Mouse (Mus musculus) CH12.LX (cell line): ENCODE measurements at regions not wholly inside any gene's neighbourhood (a gene's known extent, or its start where the extent isn't known, plus 50 kb on each side); places are given as distances from the start of the nearest gene placed in this dataset.

Experiments used
- CTCF ChIP-seq, 2 experiments: IDR thresholded peaks in 1 of 2; conservative IDR thresholded peaks in 1 of 2; 2 replicates each; pipeline ENCODE4 v1.5.1; 2011 to 2012; ENCODE audit warnings: low read depth in 2 of 2, low read length in 2 of 2, improper control_type of control experiment in 1 of 2, inconsistent platforms in 1 of 2, mild to moderate bottlenecking in 1 of 2, moderate library complexity in 1 of 2
- ELF1 ChIP-seq: IDR thresholded peaks from 2 replicates; pipeline ENCODE4 v1.6.1; 2014; ENCODE audit warnings: low read depth, mild to moderate bottlenecking, inconsistent platforms, low read length, improper control_type of control experiment
- IRF4 ChIP-seq: IDR thresholded peaks from 2 replicates; pipeline ENCODE4 v1.6.1; 2014; ENCODE audit warnings: low read depth, mild to moderate bottlenecking, inconsistent platforms, low read length, improper control_type of control experiment
- JUN ChIP-seq: IDR thresholded peaks from 2 replicates; pipeline ENCODE4 v1.6.1; 2011; ENCODE audit warnings: low read depth, mild to moderate bottlenecking, low read length, improper control_type of control experiment, moderate library complexity; ENCODE audit not compliant: insufficient read depth
- POLR2A ChIP-seq: IDR thresholded peaks from 2 replicates; pipeline ENCODE4 v1.6.1; 2011; ENCODE audit warnings: low read depth, mild to moderate bottlenecking, improper control_type of control experiment, low read length
- SIN3A ChIP-seq: IDR thresholded peaks from 2 replicates; pipeline ENCODE4 v1.6.1; 2012; ENCODE audit warnings: low read length, improper control_type of control experiment, inconsistent platforms
- TCF12 ChIP-seq: IDR thresholded peaks from 2 replicates; pipeline ENCODE4 v1.6.1; 2014; ENCODE audit warnings: low read depth, mild to moderate bottlenecking, inconsistent platforms, low read length, improper control_type of control experiment
- USF1 ChIP-seq: IDR thresholded peaks from 2 replicates; pipeline ENCODE4 v1.6.1; 2014; ENCODE audit warnings: low read depth, mild to moderate bottlenecking, inconsistent platforms, low read length, improper control_type of control experiment
- ZC3H11A ChIP-seq: IDR thresholded peaks from 2 replicates; pipeline ENCODE4 v1.6.1; 2012; ENCODE audit warnings: low read depth, mild to moderate bottlenecking, inconsistent platforms, low read length, improper control_type of control experiment

GRCm38 (mm10) chr3:37786792-37787191 lies 62.5 kb upstream of the Gm5148 start:
- TF ChIP-seq CTCF (conservative IDR thresholded peaks at IDR 0.05 in 1 of 2, IDR thresholded peaks at IDR 0.05 in 1 of 2; ENCODE audit: low read depth in 2 of 2, low read length in 2 of 2) (no peak), JUN (no peak), POLR2A (no peak), ELF1 (no peak), IRF4 (no peak), TCF12 (no peak), USF1 (no peak), ZC3H11A (no peak), SIN3A (no peak)
